Mouse (Mus musculus) neural tube, embryonic 11.5 days (tissue): Measurements from ENCODE around the gene Ccn2. TPM values are rescaled to one million over a fixed set of nuclear protein-coding genes. Genes with fewer than 3 reads are reported as not detected.
"Not testable (repeated sequence)": the region's sequence is repeated elsewhere in the genome, so short reads cannot be mapped to it uniquely, and the experiment has no call there.

Source experiments
- ATAC-seq: fragments of 200-750 bp; cut with Nextera tagmentation; 2 replicates; pipeline ENCODE4 v1.8.0; 2017; ENCODE audit warnings: moderate number of reproducible peaks, mild to moderate bottlenecking, moderate TSS enrichment, moderate library complexity; ENCODE audit not compliant: insufficient read depth, low FRiP score, low TSS enrichment
- DNase-seq: peaks from one replicate; pipeline ENCODE4 v3.0.0-alpha.2; 2015; ENCODE audit warnings: low spot score
- H3K27ac ChIP-seq: fragments of 300-500 bp; sonication (generic); 2 replicates; pipeline ENCODE4 v1.5.1; 2014; ENCODE audit warnings: low read depth, mild to moderate bottlenecking, low read length
- H3K27me3 ChIP-seq: fragments of 300-500 bp; sonication (generic); 2 replicates; pipeline ENCODE4 v1.6.1; 2014; ENCODE audit warnings: mild to moderate bottlenecking, low read length, mixed read lengths; ENCODE audit not compliant: control insufficient read depth, insufficient read depth
- H3K36me3 ChIP-seq: fragments of 300-500 bp; sonication (generic); 2 replicates; pipeline ENCODE4 v1.6.1; 2014; ENCODE audit warnings: mild to moderate bottlenecking, low read length, moderate library complexity, mixed read lengths; ENCODE audit not compliant: control insufficient read depth, insufficient read depth
- H3K4me1 ChIP-seq: fragments of 300-500 bp; sonication (generic); 2 replicates; pipeline ENCODE4 v1.6.1; 2014; ENCODE audit warnings: low read length, mixed read lengths; ENCODE audit not compliant: control insufficient read depth, insufficient read depth
- H3K4me2 ChIP-seq: fragments of 300-500 bp; sonication (generic); 2 replicates; pipeline ENCODE4 v1.6.1; 2014; ENCODE audit warnings: low read depth, mild to moderate bottlenecking, moderate library complexity
- H3K4me3 ChIP-seq: fragments of 300-500 bp; sonication (generic); 2 replicates; pipeline ENCODE4 v1.5.1; 2014; ENCODE audit warnings: low read depth, low read length
- H3K9ac ChIP-seq: fragments of 300-500 bp; sonication (generic); 2 replicates; pipeline ENCODE4 v1.6.1; 2014; ENCODE audit warnings: mild to moderate bottlenecking, low read length
- H3K9me3 ChIP-seq: fragments of 300-500 bp; sonication (generic); 2 replicates; pipeline ENCODE4 v1.6.1; 2016; ENCODE audit warnings: low read length; ENCODE audit not compliant: control insufficient read depth
- WGBS: fragments of 180-500 bp; shearing (Covaris S2); extraction: QIAGEN DNeasy Blood & Tissue Kit; methylation state at CpG from one replicate; pipeline ENCODE4 v1.1.7; 2014; 5-methylcytosine and 5-hydroxymethylcytosine counted together
- polyA plus RNA-seq: library from polyadenylated mRNA; unstranded; fragments of >200 nt; fragmentation: Nextera tagmentation; extraction: Ambion mirVana; gene quantifications from 2 replicates; pipeline ENCODE4 v1.2.1, GENCODE M21; 2014

Ccn2 gene
- polyA plus RNA-seq, 1 experiment from 2014 or later: 4.9 TPM

DNA sequence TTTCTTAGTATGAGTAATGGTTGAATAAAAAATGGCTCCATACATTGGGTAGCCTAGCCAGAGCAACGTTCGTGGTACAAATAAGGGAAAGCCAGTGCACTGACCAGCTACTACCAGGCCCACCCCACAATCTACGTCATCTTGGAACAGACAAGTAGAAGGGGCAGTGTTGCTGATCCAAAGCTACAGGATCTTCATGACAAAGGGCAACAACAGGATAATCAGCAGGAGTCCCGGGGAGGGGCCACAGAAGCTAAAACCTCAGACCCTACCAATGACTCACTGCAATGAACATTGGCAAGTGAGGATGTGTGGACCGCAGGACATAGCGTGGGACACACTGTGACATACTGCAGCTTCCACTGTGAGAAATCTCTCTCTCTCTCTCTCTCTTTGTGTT, 20.6 kb downstream of the Ccn2 start:
- no peaks in the 10 kb centered on the region for H3K4me1 ChIP-seq
- no peak overlapping the region for H3K4me3 ChIP-seq
- H3K9ac ChIP-seq: no peak overlapping the region
- H3K27me3 ChIP-seq: no peaks in the 10 kb centered on the region
- no peak for ATAC-seq
- no peaks in the 10 kb centered on the region for H3K9me3 ChIP-seq
- H3K27ac ChIP-seq: no peak overlapping the region
- no peaks in the 10 kb centered on the region for H3K36me3 ChIP-seq
- no peak overlapping the region for H3K4me2 ChIP-seq
- WGBS: 89% methylated on average over 6 of the region's 6 CpGs
- no peak for DNase-seq

DNA sequence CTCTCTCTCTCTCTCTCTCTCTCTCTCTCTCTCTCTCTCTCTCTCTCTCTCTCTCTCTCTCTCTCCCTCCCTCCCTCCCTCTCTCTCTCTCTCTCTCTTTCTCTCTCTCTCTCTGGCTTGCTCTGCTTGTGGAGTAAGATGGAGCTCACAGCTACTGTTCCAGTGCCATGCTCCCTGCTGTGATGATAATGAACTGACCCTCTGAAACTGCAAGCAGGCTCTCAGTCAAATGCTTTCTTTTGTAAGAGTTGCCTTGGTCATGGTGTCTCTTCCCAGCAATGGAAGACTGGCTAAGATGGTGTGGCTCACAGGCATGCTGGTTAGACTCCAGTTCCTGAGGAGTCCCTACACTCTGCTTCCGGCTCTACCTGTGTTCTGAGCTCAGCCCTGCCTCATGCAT, 21.3 kb downstream of the Ccn2 start:
- not testable (repeated sequence) for H3K4me2 ChIP-seq, H3K4me1 ChIP-seq, H3K9me3 ChIP-seq, H3K27ac ChIP-seq, ATAC-seq, H3K9ac ChIP-seq, DNase-seq, H3K36me3 ChIP-seq, H3K4me3 ChIP-seq, H3K27me3 ChIP-seq
- 83% methylated on average over 1 of the region's 1 CpGs for WGBS

- H3K9ac ChIP-seq: no peak overlapping the region
- no peaks in the 10 kb centered on the region for H3K9me3 ChIP-seq
- no peaks in the 10 kb centered on the region for H3K36me3 ChIP-seq
- no peak overlapping the region for H3K4me3 ChIP-seq
- H3K27me3 ChIP-seq: no peaks in the 10 kb centered on the region
- ATAC-seq (no peak), DNase-seq (peak; percentile 65)
- H3K4me2 ChIP-seq: no peak overlapping the region
- H3K4me1 ChIP-seq: no peaks in the 10 kb centered on the region
- H3K27ac ChIP-seq: no peak overlapping the region
- 37% methylated on average over 9 of the region's 9 CpGs for WGBS
These were observed 26.3 kb downstream of the Ccn2 start for GRCm38 (mm10) chr10:24621572-24621971.

DNA sequence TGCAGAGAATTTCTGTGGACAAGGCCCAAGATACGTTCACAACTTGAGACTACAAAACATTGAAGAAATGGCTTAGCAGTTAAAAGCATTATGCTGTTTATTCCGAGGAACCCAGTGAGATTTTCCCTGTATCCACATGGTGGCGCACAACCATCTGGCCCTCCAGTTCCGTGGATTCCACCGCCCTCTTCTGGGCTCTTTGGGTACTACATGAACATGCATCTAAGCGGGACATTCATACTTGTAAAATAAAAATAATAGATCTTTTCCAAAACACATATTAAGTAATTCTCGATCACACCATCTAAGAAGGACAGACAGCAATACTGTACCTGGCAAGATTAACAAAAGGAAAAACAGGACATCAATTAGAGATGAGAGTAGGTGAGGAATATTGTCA, 27.3 kb downstream of the Ccn2 start:
- ATAC-seq (no peak), DNase-seq (peak; percentile 49)
- H3K27me3 ChIP-seq: no peaks in the 10 kb centered on the region
- H3K36me3 ChIP-seq: no peaks in the 10 kb centered on the region
- H3K4me3 ChIP-seq: no peak overlapping the region
- no peak overlapping the region for H3K9ac ChIP-seq
- H3K27ac ChIP-seq: no peak overlapping the region
- no peak overlapping the region for H3K4me2 ChIP-seq
- 25% methylated on average over 7 of the region's 7 CpGs for WGBS
- no peaks in the 10 kb centered on the region for H3K9me3 ChIP-seq
- no peaks in the 10 kb centered on the region for H3K4me1 ChIP-seq

DNA sequence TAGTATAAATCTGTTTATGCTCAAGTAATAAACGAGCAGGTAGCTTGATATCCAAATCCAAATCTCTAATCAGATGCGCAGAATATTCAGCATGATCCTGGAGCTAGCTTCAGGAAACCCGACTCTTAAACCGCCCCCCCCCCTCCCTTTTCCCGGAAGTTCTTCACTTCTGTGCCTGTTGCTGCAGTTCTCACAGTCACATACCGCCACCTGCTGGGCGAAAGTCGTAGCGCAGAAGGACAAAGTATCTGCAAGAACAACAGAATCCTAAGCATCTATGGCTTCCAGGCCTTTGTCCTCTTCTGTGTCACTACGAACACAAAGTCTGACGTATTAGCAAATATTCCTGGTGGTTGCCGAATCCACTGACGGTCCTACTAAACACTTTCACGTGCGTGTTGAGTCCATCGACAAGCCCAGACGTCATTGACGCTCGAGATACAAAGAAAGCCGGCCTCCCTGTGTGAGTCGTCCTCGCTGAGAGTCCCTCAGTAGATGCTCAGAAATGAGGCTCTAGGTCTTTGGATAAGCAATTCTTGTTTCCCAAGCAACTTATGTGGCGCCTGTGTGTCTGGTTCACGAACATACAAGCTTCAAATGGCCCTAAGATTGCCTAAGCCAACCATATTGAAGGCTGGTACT, 29.9 kb downstream of the Ccn2 start:
- ATAC-seq: peak; percentile 35; the same call in 1 of the 2 replicates
- Histone ChIP-seq H3K27ac (no peak overlapping the region), H3K4me2 (no peak overlapping the region)

GRCm38 (mm10) chr10:24627262-24627661, 32.0 kb downstream of the Ccn2 start:
- 68% methylated on average over 12 of the region's 12 CpGs for WGBS
- Histone ChIP-seq H3K4me3 (no peak overlapping the region), H3K36me3 (no peaks in the 10 kb centered on the region), H3K27ac (no peak overlapping the region), H3K4me2 (no peak overlapping the region), H3K27me3 (no peaks in the 10 kb centered on the region), H3K4me1 (no peaks in the 10 kb centered on the region), H3K9ac (no peak overlapping the region), H3K9me3 (no peaks in the 10 kb centered on the region)
- DNase-seq: no peak
- no peak for ATAC-seq

More for the DNA sequence above, 29.9 kb downstream of the Ccn2 start:
- Histone ChIP-seq H3K9ac (no peak overlapping the region), H3K27me3 (no peaks in the 10 kb centered on the region), H3K4me3 (no peak overlapping the region), H3K36me3 (no peaks in the 10 kb centered on the region), H3K4me1 (no peaks in the 10 kb centered on the region), H3K9me3 (no peaks in the 10 kb centered on the region)
- peak; percentile 91 for DNase-seq
- WGBS: 42% methylated on average over 24 of the region's 24 CpGs

GRCm38 (mm10) chr10:24628466-24628865, 33.2 kb downstream of the Ccn2 start:
- no peak overlapping the region for H3K27ac ChIP-seq
- H3K4me3 ChIP-seq: no peak overlapping the region
- no peaks in the 10 kb centered on the region for H3K36me3 ChIP-seq
- ATAC-seq: no peak
- DNase-seq: no peak
- no peaks in the 10 kb centered on the region for H3K4me1 ChIP-seq
- H3K27me3 ChIP-seq: no peaks in the 10 kb centered on the region
- H3K9me3 ChIP-seq: no peaks in the 10 kb centered on the region
- no peak overlapping the region for H3K9ac ChIP-seq
- H3K4me2 ChIP-seq: no peak overlapping the region
- 85% methylated on average over 9 of the region's 9 CpGs for WGBS

DNA sequence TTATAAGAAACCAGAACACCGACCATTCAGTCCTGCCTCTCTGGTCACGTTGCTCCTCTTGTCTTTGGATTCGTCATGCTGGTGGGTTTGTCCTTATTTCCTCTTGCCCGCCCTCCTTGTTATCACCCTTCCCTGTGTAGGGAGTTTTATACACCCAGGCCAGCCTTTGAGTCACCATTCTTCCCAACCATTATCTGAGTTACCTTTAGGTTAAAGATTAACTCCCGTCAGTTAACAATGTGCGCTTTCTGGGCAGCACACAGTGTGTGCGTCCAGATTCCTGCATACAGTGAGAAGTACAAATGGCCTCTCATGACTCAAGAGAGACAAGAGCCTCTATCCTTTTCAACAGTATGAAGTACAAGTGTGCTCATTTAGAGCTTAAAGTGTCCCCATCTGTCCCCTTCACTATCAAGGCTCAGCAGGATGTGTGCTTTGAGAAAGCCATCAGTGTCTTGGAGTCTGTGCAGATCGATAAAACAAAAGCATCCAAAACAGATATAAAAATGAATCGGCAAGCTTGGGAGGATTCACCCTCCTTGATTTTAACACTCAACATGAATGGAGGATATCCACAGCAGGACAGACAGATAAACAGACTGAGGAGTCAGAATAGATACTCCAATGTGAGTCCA, 34.0 kb downstream of the Ccn2 start:
- Histone ChIP-seq H3K27ac (no peak overlapping the region), H3K4me2 (no peak overlapping the region), H3K4me3 (no peak overlapping the region), H3K36me3 (no peaks in the 10 kb centered on the region), H3K9ac (no peak overlapping the region), H3K27me3 (no peaks in the 10 kb centered on the region), H3K9me3 (no peaks in the 10 kb centered on the region), H3K4me1 (no peaks in the 10 kb centered on the region)
- ATAC-seq (no peak), DNase-seq (no peak)
- 59% methylated on average over 9 of the region's 9 CpGs for WGBS

DNA sequence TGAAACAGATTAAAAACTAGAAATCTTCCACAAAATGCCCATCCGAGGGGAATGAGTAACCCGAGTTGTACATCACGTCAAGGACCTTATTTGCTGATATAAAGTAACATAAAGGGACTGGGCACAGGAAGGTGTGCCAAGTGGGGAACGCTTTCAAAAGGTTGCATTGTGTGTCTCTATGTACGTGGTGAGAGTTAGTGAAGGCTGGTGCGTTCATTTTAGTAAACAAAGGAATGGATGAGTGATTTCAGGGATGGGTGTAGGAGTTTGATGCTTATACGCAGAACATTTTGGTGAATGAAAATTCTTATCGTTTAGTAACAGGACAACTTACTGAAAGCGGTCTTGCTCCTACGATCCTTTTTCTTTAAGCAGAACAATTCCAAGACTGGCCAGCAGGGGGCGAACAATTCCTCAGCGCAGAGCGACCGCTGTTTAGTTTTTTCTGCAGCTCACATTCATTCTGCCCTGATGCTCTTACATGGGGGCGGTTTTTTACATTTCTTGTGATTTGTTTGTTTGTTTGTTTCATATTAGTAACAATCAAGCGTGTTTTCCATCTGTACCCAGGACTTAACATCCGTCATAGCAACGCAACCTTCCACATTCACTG, 35.3 kb downstream of the Ccn2 start:
- ATAC-seq: peak; percentile 57; the same call in 1 of the 2 replicates
- peak; percentile 79 for DNase-seq
- Histone ChIP-seq H3K27me3 (no peaks in the 10 kb centered on the region), H3K4me2 (no peak overlapping the region; the same call in 1 of the 2 replicates), H3K36me3 (no peaks in the 10 kb centered on the region), H3K9me3 (no peaks in the 10 kb centered on the region), H3K4me1 (no peaks in the 10 kb centered on the region), H3K9ac (no peak overlapping the region), H3K4me3 (no peak overlapping the region), H3K27ac (no peak overlapping the region)
- 29% methylated on average over 18 of the region's 18 CpGs for WGBS
